Mouse (Mus musculus): Measurements from ENCODE around the gene Olfr543.
"Not testable (repeated sequence)": the region's sequence is repeated elsewhere in the genome, so short reads cannot be mapped to it uniquely, and the experiment has no call there.

DNA sequence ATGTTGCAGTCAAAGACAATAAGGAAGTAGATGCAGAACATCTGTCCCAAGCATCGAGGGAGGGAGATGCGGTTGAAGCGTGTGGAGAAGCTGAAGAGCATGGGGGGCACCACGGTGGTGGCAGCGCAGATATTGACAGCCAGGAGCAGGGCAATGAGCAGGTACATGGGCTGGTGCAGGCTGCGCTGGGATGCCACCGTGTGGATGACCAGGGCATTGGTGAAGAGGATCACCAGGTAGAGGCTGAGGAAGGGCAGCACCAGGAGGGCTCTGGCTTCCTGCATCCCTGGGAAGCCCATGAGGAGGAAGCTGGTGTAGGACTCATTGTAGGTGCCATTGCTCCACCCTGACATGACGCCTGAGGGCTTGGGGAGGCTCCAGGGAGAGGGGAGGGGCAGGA lies 3.3 kb upstream of the Olfr543 start:
- TF ChIP-seq ZNF384 (IDR thresholded peaks at IDR 0.05; ENCODE audit: low read depth, low read length); ZC3H11A (IDR thresholded peaks at IDR 0.05; ENCODE audit: borderline replicate concordance, low read depth, low read length); MAFK (IDR thresholded peaks at IDR 0.05; ENCODE audit: insufficient read depth, low read depth, low read length); HCFC1 (IDR thresholded peaks at IDR 0.05; ENCODE audit: borderline replicate concordance, insufficient read depth, low read length); CHD2 (IDR thresholded peaks at IDR 0.05; ENCODE audit: low read depth, low read length): not testable (repeated sequence)
